Mouse (Mus musculus) kidney, adult 2 months (tissue): ENCODE results near the gene Tmem104.

Experiments used
- CTCF ChIP-seq: fragments of 200-500 bp; conservative IDR thresholded peaks from 2 replicates; pipeline ENCODE4 v1.5.1; 2011; ENCODE audit warnings: low read depth, mild to moderate bottlenecking, control low read depth, low read length, moderate library complexity, mixed read lengths; ENCODE audit not compliant: insufficient read depth, insufficient read length
- POLR2A ChIP-seq: fragments of 200-500 bp; IDR thresholded peaks from one replicate; pipeline ENCODE4 v1.6.1; 2011; ENCODE audit warnings: low read depth, low read length, control low read depth

DNA sequence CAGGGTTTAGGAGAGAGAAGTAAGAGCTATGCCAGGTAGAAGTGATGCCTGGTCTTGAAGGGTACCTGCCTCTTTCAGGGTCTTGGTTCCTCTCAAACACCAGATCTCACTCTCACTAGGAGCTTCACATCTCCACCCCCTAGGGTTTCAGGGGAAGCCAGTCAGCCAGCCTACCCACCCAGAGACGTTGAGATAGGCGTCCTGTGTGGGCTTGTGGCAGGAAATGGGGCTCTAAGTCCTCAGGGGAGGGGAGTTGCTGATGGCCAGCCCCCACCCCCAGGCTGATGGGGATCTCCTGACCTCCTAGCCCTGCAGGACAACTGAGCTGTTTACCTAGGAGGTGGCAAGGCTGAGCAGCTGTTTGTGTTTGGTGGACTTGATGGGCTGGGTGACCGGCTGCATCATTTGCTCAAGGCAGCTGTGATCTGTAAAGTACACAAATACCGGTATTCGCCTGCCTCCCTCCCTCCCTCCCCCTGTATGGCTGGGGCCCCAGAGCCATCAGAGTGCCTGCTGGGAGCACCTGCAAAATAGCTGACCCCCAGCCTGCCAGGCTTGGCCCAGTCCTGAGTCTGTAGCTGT, 32.1 kb upstream of the Tmem104 start:
- TF ChIP-seq POLR2A, result no peak
- TF ChIP-seq CTCF, result no peak
